Mouse (Mus musculus) forebrain, embryonic 13.5 days (tissue): ENCODE results near the gene Lpin3. TPM values are rescaled to one million over a fixed set of nuclear protein-coding genes. Genes with fewer than 3 reads are reported as not detected.

Experiments
- ATAC-seq: fragments of 200-750 bp; cut with Nextera tagmentation; 2 replicates; pipeline ENCODE4 v1.8.0; 2017
- H3K27ac ChIP-seq: fragments of 300-500 bp; sonication (generic); 2 replicates; pipeline ENCODE4 v1.5.1; 2015; ENCODE audit warnings: inconsistent platforms, mild to moderate bottlenecking, moderate library complexity
- H3K27me3 ChIP-seq: fragments of 300-500 bp; sonication (generic); 2 replicates; pipeline ENCODE4 v1.6.1; 2015; ENCODE audit warnings: mild to moderate bottlenecking, inconsistent platforms
- H3K36me3 ChIP-seq: fragments of 300-500 bp; sonication (generic); 2 replicates; pipeline ENCODE4 v1.6.1; 2015; ENCODE audit warnings: mild to moderate bottlenecking, inconsistent platforms; ENCODE audit not compliant: poor library complexity, severe bottlenecking
- H3K4me1 ChIP-seq: fragments of 300-500 bp; sonication (generic); 2 replicates; pipeline ENCODE4 v1.6.1; 2015; ENCODE audit warnings: inconsistent platforms
- H3K4me2 ChIP-seq: fragments of 300-500 bp; sonication (generic); 2 replicates; pipeline ENCODE4 v1.6.1; 2015; ENCODE audit warnings: inconsistent platforms, mild to moderate bottlenecking, moderate library complexity
- H3K4me3 ChIP-seq: fragments of 300-500 bp; sonication (generic); 2 replicates; pipeline ENCODE4 v1.5.1; 2015; ENCODE audit warnings: mild to moderate bottlenecking, inconsistent platforms
- H3K9ac ChIP-seq: fragments of 300-500 bp; sonication (generic); 2 replicates; pipeline ENCODE4 v1.6.1; 2015; ENCODE audit warnings: mild to moderate bottlenecking, inconsistent platforms
- H3K9me3 ChIP-seq: fragments of 300-500 bp; sonication (generic); replicated peaks from 2 replicates; pipeline ENCODE4 v1.6.1; 2016; ENCODE audit warnings: inconsistent platforms
- WGBS: fragments of 180-500 bp; shearing (Covaris S2); methylation state at CpG from one replicate; pipeline ENCODE4 v1.1.7; 2015; 5-methylcytosine and 5-hydroxymethylcytosine counted together
- polyA plus RNA-seq: library from polyadenylated mRNA; unstranded; fragments of >200 nt; fragmentation: Nextera tagmentation; extraction: Ambion mirVana; gene quantifications from 2 replicates; pipeline ENCODE4 v1.2.1, GENCODE M21; 2015

Lpin3 gene
- polyA plus RNA-seq, 1 experiment from 2014 or later, result 0.06 TPM

- peaks cover 8% of the 10 kb centered on the region for H3K4me1 ChIP-seq
- H3K36me3 ChIP-seq, result no peaks in the 10 kb centered on the region
- no peak for ATAC-seq
- no peak overlapping the region for H3K9ac ChIP-seq
- no peaks in the 10 kb centered on the region; the same call in 1 of the 2 replicates for H3K9me3 ChIP-seq
- H3K4me2 ChIP-seq, result no peak overlapping the region
- peaks cover 13% of the 10 kb centered on the region for H3K27me3 ChIP-seq
- 82% methylated on average over 5 of the region's 5 CpGs for WGBS
- no peak overlapping the region for H3K4me3 ChIP-seq
- H3K27ac ChIP-seq, result no peak overlapping the region
Measured at GRCm38 (mm10) chr2:160891045-160891444, 10.6 kb downstream of the Lpin3 start.

GRCm38 (mm10) chr2:160891697-160892096, 11.2 kb downstream of the Lpin3 start:
- ATAC-seq, result no peak
- Histone ChIP-seq H3K4me2 (no peak overlapping the region), H3K36me3 (no peaks in the 10 kb centered on the region), H3K27me3 (peaks cover 13% of the 10 kb centered on the region), H3K4me3 (no peak overlapping the region), H3K27ac (no peak overlapping the region), H3K4me1 (peaks cover 8% of the 10 kb centered on the region), H3K9ac (no peak overlapping the region), H3K9me3 (no peaks in the 10 kb centered on the region; the same call in 1 of the 2 replicates)
- WGBS, result 89% methylated on average over 9 of the region's 9 CpGs

- 77% methylated on average over 7 of the region's 7 CpGs for WGBS
- Histone ChIP-seq H3K27me3 (no peaks in the 10 kb centered on the region), H3K36me3 (no peaks in the 10 kb centered on the region), H3K4me2 (no peak overlapping the region), H3K4me3 (no peak overlapping the region), H3K4me1 (no peaks in the 10 kb centered on the region), H3K9me3 (no peaks in the 10 kb centered on the region), H3K9ac (no peak overlapping the region), H3K27ac (no peak overlapping the region)
- no peak for ATAC-seq
Measured at GRCm38 (mm10) chr2:160901656-160902412, 21.4 kb downstream of the Lpin3 start.

GRCm38 (mm10) chr2:160905301-160905700, 24.8 kb downstream of the Lpin3 start:
- no peak for ATAC-seq
- WGBS, result 97% methylated on average over 12 of the region's 12 CpGs

GRCm38 (mm10) chr2:160906101-160906500, 25.6 kb downstream of the Lpin3 start:
- H3K27me3 ChIP-seq, result peaks cover 20% of the 10 kb centered on the region
- 0 out of 2 replicates have a peak, but pooled peaks cover under 1% of the 10 kb centered on the region for H3K4me1 ChIP-seq
- H3K36me3 ChIP-seq, result no peaks in the 10 kb centered on the region
- WGBS, result 86% methylated on average over 5 of the region's 5 CpGs
- no peak overlapping the region for H3K9ac ChIP-seq
- no peak overlapping the region for H3K4me2 ChIP-seq
- no peak overlapping the region for H3K4me3 ChIP-seq
- no peaks in the 10 kb centered on the region for H3K9me3 ChIP-seq
- H3K27ac ChIP-seq, result no peak overlapping the region
- no peak for ATAC-seq

More at GRCm38 (mm10) chr2:160905301-160905700, 24.8 kb downstream of the Lpin3 start:
- H3K27ac ChIP-seq, result no peak overlapping the region
- no peak overlapping the region for H3K9ac ChIP-seq
- no peaks in the 10 kb centered on the region for H3K4me1 ChIP-seq
- H3K4me2 ChIP-seq, result no peak overlapping the region
- no peaks in the 10 kb centered on the region for H3K36me3 ChIP-seq
- peaks cover 12% of the 10 kb centered on the region for H3K27me3 ChIP-seq
- no peaks in the 10 kb centered on the region for H3K9me3 ChIP-seq
- H3K4me3 ChIP-seq, result no peak overlapping the region

GRCm38 (mm10) chr2:160908607-160909006, 28.1 kb downstream of the Lpin3 start:
- Histone ChIP-seq H3K4me3 (no peak overlapping the region), H3K9me3 (no peaks in the 10 kb centered on the region), H3K9ac (no peak overlapping the region), H3K27me3 (peaks cover 45% of the 10 kb centered on the region), H3K27ac (no peak overlapping the region), H3K36me3 (no peaks in the 10 kb centered on the region), H3K4me1 (peaks cover 16% of the 10 kb centered on the region), H3K4me2 (no peak overlapping the region)
- WGBS, result 63% methylated on average over 18 of the region's 18 CpGs
- ATAC-seq, result no peak

- 93% methylated on average over 5 of the region's 5 CpGs for WGBS
- no peak overlapping the region for H3K9ac ChIP-seq
- peaks cover 16% of the 10 kb centered on the region for H3K4me1 ChIP-seq
- no peak overlapping the region for H3K27ac ChIP-seq
- H3K4me3 ChIP-seq, result no peak overlapping the region
- no peaks in the 10 kb centered on the region for H3K36me3 ChIP-seq
- no peak for ATAC-seq
- no peaks in the 10 kb centered on the region for H3K9me3 ChIP-seq
- H3K27me3 ChIP-seq, result peaks cover 62% of the 10 kb centered on the region
- no peak overlapping the region for H3K4me2 ChIP-seq
Measured at GRCm38 (mm10) chr2:160910633-160911032, 30.2 kb downstream of the Lpin3 start.

- WGBS, result 2% methylated on average over 59 of the region's 64 CpGs
- Histone ChIP-seq H3K36me3 (no peaks in the 10 kb centered on the region), H3K4me2 (peak overlapping the region; percentile 90), H3K27ac (no peak overlapping the region), H3K9me3 (no peaks in the 10 kb centered on the region), H3K4me3 (peak overlapping the region; percentile 50), H3K9ac (peak overlapping the region; percentile 65), H3K27me3 (peaks cover 62% of the 10 kb centered on the region), H3K4me1 (peaks cover 21% of the 10 kb centered on the region)
- peak; percentile 69 for ATAC-seq
Measured at GRCm38 (mm10) chr2:160911558-160912201, 31.2 kb downstream of the Lpin3 start.

GRCm38 (mm10) chr2:160912231-160912671, 31.8 kb downstream of the Lpin3 start, which contains the start of gene Emilin3:
Gene Emilin3, minus strand, starts transcription at chr2:160912328.
- H3K27ac ChIP-seq, result no peak within 1 kb of the TSS
- H3K36me3 ChIP-seq, result no peaks in the 10 kb centered on the region
- peak within 1 kb of the TSS; percentile 50 for H3K4me3 ChIP-seq
- WGBS, result under 1% methylated on average over 40 of the region's 46 CpGs
- peak within 1 kb of the TSS; percentile 65 for H3K9ac ChIP-seq
- ATAC-seq, result peak; percentile 68
- no peaks in the 10 kb centered on the region for H3K9me3 ChIP-seq
- H3K4me2 ChIP-seq, result peak within 1 kb of the TSS; percentile 90
- peaks cover 26% of the 10 kb centered on the region for H3K4me1 ChIP-seq
- peaks cover 66% of the 10 kb centered on the region for H3K27me3 ChIP-seq

GRCm38 (mm10) chr2:160914656-160915055, 34.2 kb downstream of the Lpin3 start:
- H3K4me1 ChIP-seq, result peaks cover 32% of the 10 kb centered on the region
- no peaks in the 10 kb centered on the region for H3K9me3 ChIP-seq
- no peak overlapping the region for H3K27ac ChIP-seq
- H3K27me3 ChIP-seq, result peaks cover 61% of the 10 kb centered on the region
- 81% methylated on average over 9 of the region's 9 CpGs for WGBS
- H3K4me2 ChIP-seq, result no peak overlapping the region
- no peak overlapping the region for H3K9ac ChIP-seq
- no peak for ATAC-seq
- no peaks in the 10 kb centered on the region for H3K36me3 ChIP-seq
- H3K4me3 ChIP-seq, result no peak overlapping the region

- H3K9me3 ChIP-seq, result no peaks in the 10 kb centered on the region
- no peak overlapping the region for H3K27ac ChIP-seq
- no peaks in the 10 kb centered on the region for H3K36me3 ChIP-seq
- no peak overlapping the region for H3K9ac ChIP-seq
- no peak for ATAC-seq
- WGBS, result 79% methylated on average over 13 of the region's 13 CpGs
- H3K4me2 ChIP-seq, result no peak overlapping the region
- H3K4me1 ChIP-seq, result peaks cover 32% of the 10 kb centered on the region
- peaks cover 48% of the 10 kb centered on the region for H3K27me3 ChIP-seq
- H3K4me3 ChIP-seq, result no peak overlapping the region
Measured at GRCm38 (mm10) chr2:160915821-160916610, 35.5 kb downstream of the Lpin3 start.

GRCm38 (mm10) chr2:160916714-160917113, 36.2 kb downstream of the Lpin3 start:
- H3K9me3 ChIP-seq, result no peaks in the 10 kb centered on the region
- H3K36me3 ChIP-seq, result no peaks in the 10 kb centered on the region
- 68% methylated on average over 8 of the region's 8 CpGs for WGBS
- H3K4me1 ChIP-seq, result peaks cover 26% of the 10 kb centered on the region
- H3K27me3 ChIP-seq, result peaks cover 41% of the 10 kb centered on the region
- H3K27ac ChIP-seq, result no peak overlapping the region
- no peak overlapping the region for H3K4me3 ChIP-seq
- H3K4me2 ChIP-seq, result no peak overlapping the region
- H3K9ac ChIP-seq, result no peak overlapping the region
- no peak for ATAC-seq
